Mouse (Mus musculus) liver, embryonic 14.5 days (tissue): ENCODE results near the gene Zbed4.

Experiments
- CTCF ChIP-seq: IDR thresholded peaks from 2 replicates; pipeline ENCODE4 v1.5.1; 2016; ENCODE audit warnings: antibody characterized with exemption, low read depth, control low read depth
- EP300 ChIP-seq: IDR thresholded peaks from 2 replicates; pipeline ENCODE4 v1.6.1; 2016; ENCODE audit warnings: antibody characterized with exemption, low read depth

DNA sequence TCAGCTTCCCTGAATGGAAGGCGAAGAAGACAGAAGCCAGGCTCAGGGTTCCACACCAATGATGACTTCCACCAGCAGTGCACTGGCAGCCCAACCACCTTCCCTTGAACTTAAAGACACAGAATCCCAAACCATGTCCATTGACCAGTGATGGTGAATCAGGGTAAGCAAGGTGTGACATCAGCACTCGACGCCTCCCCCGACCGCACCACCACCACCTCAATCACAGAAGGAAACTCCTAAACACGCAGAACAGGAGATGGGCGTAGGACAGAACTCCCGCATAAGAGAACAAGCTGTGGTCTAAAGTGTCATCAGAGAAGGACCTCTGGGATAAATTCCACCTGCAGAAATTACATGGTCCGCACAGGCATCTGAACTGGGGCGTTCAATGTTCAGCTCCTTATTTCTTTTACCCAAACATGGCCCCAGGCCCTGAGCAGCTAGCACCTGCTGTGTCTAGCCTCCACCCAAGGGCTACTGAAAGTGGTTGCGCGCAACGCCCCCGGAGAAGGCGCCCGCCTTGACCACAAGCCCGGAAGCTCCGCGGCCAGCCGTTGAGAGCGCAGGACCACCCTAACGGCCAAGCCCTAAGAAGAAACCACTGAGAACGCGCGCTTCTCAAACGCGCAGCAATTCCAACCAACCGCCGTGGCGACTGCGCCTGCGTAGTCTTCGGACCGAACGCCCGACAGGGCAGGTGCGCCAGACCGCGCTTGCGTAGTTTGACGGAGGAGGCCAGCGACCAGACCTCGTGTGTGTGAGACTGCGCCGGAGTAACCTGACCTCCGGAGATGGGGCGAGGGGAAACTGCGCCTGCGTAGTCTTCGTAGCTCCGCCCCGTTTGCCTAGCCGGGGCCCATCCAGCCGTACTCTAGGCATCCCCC lies 540 bp upstream of the Zbed4 start:
- TF ChIP-seq EP300 (no peak), CTCF (no peak)
